Mouse (Mus musculus): ENCODE measurements around the gene Slc25a33.
A peak's percentile ranks its signal among the peaks of the same experiment; 100 is the strongest.
"Not testable (repeated sequence)": the region's sequence is repeated elsewhere in the genome, so short reads cannot be mapped to it uniquely, and the experiment has no call there.

The Slc25a33 gene

DNA sequence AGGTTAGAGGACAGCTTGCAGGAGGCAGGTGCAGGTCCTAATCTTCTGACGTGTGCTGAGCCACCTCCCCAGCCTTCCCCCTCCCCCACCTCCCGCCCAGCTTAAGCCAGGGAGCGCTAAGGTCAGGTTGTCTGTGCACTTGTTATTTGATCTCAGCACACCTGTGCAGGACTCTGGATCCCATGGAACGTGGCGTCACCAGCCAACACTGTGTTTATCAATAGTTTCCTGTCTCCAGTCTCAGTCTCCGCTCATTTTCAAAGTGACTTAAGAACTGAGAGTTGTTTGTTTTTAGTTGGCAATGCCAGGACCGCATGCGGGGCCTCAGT lies 19.9 kb upstream of the Slc25a33 start:
- DNase-seq = no peak

DNA sequence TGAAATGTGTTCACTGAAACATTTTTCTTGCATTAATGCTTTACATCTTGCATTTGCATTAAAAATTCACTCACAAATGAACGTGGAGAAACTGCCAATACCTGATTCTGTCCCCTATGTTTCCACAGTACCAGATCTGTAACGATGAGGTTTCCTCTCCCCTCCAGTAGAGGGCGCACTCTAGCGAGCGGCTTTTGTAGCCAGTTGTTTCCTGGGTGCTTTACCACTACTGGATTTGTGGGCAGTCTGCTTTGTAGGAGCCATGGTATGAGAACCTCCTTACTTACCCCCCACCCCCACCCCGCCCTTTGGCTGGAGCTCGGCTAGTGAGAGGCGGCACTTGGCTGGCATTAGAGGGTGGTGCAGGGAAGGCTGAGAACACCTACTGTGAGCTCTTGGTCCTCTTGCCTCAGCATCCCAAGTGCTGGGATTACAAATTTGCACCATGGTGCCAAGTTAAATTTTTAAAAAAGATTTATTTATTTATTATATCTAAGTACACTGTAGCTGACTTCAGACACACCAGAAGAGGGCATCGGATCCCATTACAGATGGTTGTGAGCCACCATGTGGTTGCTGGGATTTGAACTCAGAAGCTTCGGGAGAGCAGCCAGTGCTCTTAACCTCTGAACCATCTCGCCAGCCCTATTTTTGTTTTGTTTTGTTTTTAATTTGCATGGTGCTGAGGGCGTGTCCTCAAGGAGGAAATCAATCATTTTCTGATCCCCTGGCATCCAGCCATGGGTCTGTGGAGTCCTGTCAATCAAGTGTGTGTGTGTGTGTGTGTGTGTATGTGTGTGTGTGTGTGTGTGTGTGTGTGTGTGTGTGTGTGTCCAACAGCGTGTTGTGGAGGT lies 19.3 kb upstream of the Slc25a33 start:
- DNase-seq = peak in 1 of 2 experiments; percentile 60

GRCm38 (mm10) chr4:149792159-149792800 lies 18.2 kb upstream of the Slc25a33 start:
- peak; percentile 84 to 92 for DNase-seq

DNA sequence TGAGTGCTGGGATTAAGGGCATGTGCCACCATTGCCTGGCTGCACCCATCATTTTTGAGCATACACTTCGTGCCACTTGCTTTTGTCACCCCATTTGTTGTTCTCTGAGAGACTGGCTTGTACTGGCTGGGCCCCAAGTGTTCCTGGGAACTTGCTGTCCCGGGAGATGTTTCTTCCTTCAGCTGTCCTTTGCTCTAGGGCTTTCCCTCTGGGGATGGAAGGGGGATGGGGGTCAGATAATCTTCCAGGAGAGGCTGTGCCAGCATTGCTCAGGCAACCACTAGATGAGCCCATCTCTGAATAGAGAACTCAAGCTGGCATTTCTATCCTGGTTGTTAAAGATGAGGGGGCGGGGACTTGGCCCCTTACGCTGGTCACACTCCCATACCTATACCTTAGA lies 17.4 kb upstream of the Slc25a33 start:
- DNase-seq = peak in 1 of 2 experiments; percentile 48

DNA sequence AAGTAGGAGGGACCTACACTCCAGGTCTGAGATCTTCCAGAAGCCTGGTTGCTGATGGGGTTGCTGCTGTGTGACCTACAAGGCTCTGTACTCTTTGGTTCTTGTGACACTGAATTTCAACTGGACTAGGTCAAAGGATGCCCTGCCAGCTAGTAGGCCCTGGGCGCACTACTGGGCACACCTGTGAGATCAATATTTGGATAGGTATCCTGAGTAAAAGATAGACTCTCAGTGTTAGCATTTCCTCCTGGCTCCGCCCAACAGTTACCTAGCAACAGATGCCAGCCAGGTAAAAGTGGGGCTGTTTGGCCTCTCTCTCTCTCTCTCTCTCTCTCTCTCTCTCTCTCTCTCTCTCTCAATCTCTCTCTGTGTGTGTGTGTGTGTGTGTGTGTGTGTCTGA lies 16.9 kb upstream of the Slc25a33 start:
- DNase-seq = no peak

- DNase-seq = no peak
Observed at GRCm38 (mm10) chr4:149790546-149790945, 16.5 kb upstream of the Slc25a33 start.

DNA sequence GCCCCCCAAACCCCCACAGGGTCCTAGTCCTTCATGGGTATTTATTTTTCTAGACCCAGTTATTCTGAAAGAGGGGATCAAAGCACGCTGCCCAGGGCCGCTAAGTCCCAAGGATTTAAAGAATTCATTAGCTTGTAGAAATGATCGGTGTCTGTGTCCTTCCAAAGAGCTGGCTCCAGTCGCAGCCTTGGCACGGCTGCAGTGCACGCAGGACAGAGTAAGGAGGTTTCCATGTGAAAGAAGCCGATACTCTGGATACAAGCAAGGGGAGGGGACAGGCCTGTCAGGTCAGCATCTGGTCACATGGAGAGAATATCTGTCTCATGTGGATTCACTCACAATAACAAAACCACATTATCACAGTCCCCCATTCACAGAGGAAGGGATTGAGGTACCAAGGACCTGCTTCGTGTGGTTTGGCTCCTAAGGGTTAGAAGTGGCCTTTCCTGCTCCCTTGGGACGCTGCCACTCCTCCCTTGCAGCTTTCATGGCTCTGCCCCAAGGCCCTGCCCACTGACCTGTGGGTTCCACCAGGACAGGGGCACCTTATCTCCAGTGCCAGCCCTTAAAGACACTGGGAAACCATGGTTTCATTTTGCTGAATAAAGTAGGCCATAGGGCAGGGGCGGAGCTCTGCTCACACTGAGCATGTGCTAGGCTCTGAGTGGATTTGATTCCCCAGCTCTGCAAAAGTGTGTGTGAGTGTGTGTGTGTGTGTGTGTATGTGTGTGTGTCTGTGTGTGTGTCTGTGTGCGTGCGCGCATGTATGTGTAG lies 15.5 kb upstream of the Slc25a33 start:
- peak in 1 of 2 experiments; percentile 43 for DNase-seq

- DNase-seq = no peak
Observed at GRCm38 (mm10) chr4:149784901-149785300, 10.8 kb upstream of the Slc25a33 start.

DNA sequence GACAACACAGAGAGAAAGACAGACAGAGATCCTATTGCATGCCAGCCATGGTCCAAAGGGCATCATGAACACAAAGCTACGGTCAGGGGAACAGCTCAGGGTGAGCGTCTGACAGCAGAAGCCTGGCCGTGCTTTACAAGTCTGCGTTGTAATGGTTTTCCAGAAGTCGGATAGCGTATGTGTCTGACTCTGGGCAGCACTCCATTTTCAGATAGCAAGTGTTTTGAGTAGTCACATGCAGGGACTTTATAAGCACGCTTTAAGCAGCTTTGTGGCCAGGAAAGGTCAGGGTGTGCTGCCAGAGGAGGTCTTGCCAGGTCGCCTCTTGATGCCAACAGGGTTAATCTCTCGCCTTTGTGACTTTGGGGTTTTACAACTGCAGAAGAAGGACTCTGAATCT lies 10.3 kb upstream of the Slc25a33 start:
- DNase-seq = peak in 1 of 2 experiments; percentile 25

GRCm38 (mm10) chr4:149782975-149783374 lies 8.9 kb upstream of the Slc25a33 start:
- peak; percentile 64 for DNase-seq

DNA sequence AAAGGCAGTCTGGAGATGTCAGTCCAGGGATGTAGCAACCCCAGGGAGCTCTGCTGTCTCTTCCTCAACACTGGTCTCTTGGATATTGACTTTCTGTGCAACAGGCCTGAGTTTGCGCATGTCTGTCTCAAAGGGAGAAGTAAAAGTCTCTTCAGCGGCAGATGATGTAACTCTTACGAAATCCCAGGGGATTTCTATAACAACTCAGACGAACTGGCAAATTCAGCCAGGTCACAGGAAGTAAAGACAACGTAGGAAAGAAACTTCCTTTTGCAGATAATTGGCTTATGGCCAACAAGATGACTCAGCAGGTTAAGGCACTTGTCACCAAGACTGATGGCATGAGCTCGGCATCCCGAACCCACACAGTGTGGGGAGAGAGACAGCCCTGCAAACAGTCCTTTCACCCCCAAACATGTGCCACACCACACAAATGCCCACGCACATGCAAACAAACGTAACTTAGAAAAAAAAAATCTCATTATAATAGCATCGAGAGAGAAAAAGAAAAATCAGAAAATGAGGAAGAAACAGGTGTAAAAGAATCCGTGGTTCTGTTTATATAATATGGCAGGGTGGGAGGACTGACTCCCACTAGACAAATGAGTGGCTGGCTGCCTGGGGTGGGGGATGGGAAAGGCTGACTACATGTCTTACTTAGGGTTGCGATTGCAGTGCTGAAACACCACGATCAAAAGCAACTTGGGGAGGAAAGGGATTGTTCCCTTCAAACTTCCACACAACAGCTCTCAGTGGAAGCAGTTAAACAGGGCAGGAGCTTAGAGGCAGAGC lies 6.7 kb upstream of the Slc25a33 start:
- DNase-seq = no peak

GRCm38 (mm10) chr4:149779966-149780365 lies 5.9 kb upstream of the Slc25a33 start:
- DNase-seq = no peak

DNA sequence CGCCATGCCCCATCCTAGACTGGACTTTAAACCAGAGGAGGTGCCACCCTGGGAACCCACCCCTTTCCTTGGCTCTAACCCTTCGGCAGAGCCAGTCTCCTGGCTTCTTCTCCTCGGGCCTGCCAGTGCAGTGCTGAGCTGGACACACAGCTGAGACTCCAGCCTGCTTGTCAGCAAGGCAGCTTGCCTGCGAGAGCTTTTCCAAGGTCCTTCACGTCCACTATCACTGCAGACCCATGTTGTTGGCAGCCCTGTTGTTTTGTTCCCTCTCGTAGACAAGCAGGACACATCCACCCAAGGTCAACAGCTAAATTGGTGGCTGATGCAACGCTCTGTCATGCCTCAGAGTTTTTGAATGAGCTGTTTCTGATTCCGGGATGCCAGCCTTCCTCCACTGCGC lies 3.0 kb upstream of the Slc25a33 start:
- DNase-seq = peak; percentile 73 to 76

GRCm38 (mm10) chr4:149775760-149776362 lies 1.8 kb upstream of the Slc25a33 start:
- no peak for DNase-seq

DNA sequence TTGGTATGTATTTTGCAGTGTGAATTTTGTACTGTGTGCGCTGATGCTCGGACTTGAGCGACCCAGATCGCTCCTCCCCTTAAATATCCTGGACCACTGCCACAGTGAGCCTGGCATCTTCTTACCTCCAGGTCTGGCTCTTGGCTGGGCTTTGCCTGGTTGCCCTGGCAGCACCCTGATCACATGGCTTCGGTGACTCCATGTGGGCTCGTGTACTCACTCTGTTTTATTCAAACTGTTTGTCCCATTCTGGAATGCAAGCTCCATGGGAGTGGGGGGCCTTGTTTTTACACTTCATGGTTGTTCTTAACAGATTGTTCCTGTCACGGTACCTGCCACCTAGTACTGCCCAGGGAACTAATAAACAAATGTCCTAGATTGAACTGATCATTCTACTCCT lies 1.3 kb upstream of the Slc25a33 start:
- peak; percentile 90 to 91 for DNase-seq

- peak in 1 of 2 experiments; percentile 44 for DNase-seq
Observed at GRCm38 (mm10) chr4:149773408-149774093, 526 bp downstream of the Slc25a33 start.

DNA sequence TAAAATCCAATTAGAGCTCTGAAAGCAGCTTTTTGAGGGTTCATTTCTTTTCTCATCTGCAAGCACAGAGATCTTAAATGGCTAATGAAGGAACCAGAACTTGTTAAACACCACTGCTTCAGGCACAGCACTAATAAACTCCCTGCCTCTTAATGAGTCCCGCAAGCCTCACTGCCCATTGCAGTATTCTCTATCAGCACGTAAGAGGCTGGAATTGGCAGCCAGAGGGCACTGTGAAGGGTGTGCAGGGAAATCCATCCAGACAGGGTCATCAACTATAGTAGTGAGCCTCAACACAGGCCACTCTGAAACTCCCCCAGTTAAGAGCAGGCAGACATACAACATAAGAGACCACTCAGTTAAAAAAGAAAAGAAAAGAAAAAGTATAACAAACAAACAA lies 1.7 kb downstream of the Slc25a33 start:
- peak; percentile 46 to 47 for DNase-seq

GRCm38 (mm10) chr4:149765201-149765600 lies 8.9 kb downstream of the Slc25a33 start:
- DNase-seq = no peak

- DNase-seq = no peak
Observed at GRCm38 (mm10) chr4:149763335-149763734, 10.7 kb downstream of the Slc25a33 start.

DNA sequence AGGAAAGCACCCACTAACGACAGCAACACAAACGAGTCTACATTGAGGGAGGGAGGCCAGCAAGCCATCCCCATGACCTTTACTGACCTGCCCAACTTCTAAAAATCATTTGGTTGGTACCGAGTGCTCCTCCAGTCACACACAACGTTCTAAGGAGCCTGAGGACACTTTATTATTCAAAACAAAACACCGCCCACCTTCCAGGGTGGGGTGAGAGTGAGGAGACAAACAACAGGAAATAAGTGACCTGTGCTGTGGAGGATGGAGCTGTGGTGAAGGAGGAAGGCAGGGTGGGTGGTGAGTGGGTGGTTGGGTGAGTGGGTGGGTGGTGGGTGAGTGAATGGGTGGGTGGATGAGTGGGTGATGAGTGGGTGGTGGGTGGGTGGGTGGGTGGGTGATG lies 14.6 kb downstream of the Slc25a33 start:
- no peak for DNase-seq

GRCm38 (mm10) chr4:149758423-149758822 lies 15.7 kb downstream of the Slc25a33 start:
- peak; percentile 60 to 88 for DNase-seq

GRCm38 (mm10) chr4:149756546-149756945 lies 17.5 kb downstream of the Slc25a33 start:
- not testable (repeated sequence) for DNase-seq

All from kidney, adult 8-10 months (tissue).